Mouse (Mus musculus): ENCODE data around the gene 1700029P11Rik. TPM values are rescaled to one million over a fixed set of nuclear protein-coding genes. Genes with fewer than 3 reads are reported as not detected.

The 1700029P11Rik gene
- not detected for polyA plus RNA-seq (2017; shearing (Covaris generic))

DNA sequence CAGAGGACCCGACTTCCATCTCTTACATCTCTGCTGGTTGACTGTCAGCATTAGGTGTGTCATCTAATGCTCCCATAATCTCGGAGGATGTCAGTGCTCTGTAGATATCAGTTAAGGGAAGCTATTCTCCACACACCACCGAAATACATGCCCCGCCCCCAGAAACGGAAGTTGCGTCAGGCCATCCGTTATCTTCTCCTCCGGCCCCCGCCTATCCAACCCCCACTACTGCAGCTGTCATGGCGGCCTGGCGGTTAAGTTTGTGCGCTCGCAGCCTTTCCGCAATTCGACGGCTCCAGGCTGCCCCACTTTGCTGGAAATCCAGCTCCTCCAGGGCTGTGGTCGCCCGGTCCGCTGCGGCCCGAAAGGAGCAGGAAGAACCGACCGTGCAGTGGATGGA, at the start of gene 1700029P11Rik:
1700029P11Rik (plus strand) TSS at position 220 of the 400 bp plus-strand sequence.

DNA sequence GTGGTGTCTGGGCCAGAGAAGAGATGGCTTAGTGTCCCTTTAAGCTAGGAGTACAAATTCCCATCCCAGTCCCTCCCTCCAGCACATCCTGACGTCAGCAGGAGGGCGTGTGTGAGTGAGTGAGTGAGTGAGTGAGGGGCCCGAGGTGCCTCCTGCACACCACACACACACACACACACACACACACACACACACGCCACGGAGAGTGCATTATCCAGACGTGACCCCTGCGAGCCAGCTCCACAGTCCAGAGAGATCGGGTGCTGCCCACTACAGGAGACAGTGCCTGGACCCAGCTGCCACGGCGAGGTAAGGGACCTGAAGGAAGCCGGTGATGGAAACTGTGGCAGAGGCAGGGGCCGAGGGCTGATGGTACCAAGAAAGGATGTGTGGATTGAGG, 43.7 kb upstream of the 1700029P11Rik start, which contains the start of gene Csdc2:
Csdc2 (plus strand) TSS at position 81 of the 400 bp plus-strand sequence.

DNA sequence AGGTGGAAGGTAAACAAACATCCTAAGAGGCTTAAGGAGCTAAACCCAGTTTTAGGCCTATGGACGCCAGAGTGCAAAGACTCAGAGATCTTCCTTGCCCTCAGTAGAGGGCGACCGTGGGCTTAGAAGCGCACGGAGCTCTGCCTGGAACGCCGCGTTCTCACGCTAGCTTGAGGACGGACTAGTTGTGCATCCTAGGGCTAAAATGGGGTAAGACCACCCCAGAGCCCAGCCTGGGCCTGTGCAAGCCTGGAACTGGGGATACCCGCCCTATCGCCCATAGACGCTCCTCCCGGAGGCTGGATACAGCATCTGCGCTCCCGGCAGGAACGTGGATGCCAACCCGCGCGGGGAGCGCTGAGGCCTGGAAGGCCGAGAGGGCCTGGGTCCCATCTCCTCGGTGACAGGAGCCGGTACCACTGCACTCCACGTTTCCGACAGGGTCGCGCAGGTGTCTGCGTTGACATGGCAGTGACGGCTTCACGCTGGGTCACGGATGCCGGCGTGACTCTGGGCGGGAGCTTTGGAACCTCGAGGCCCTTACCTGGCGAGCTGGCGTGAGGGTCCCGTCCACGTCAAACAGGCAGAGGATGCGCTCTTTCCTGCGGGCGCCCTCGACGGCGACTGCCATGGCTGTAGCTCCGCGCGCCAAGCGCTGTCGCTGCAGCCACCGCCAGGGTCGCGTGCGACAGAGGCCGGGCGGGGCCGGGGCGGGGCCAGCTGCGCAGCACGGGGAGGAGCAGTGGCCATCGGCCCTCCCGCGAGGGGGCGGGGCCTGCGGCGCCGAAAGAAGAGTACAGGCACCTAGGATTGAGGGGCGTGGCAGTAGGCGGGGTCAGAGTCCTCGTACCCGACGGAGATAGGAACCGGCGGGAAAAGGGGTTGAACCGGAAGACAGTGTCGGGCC, 19.9 kb upstream of the 1700029P11Rik start, which contains the start of gene Pmm1:
Pmm1 (minus strand) TSS at position 760 of the 907 bp plus-strand sequence.

GRCm38 (mm10) chr15:81987646-81988045, 7.3 kb downstream of the 1700029P11Rik start, which contains the start of gene Xrcc6:
Xrcc6 (plus strand) TSS chr15:81987835.

Other genes starting within 250 kb of the 1700029P11Rik start
- gene Zc3h7b, start 235.5 kb upstream of the 1700029P11Rik start, polyA plus RNA-seq (2017; shearing (Covaris generic)), result 1 to 10 TPM; 4.9 to 8.6 TPM
- 10 to 100 TPM; 55.5 to 73.6 TPM for gene Rangap1, start 235.0 kb upstream of the 1700029P11Rik start, polyA plus RNA-seq (2017; shearing (Covaris generic))
- gene Tef, start 178.1 kb upstream of the 1700029P11Rik start, polyA plus RNA-seq (2017; shearing (Covaris generic)), result 10 to 100 TPM; 19.1 to 22.6 TPM
- gene Tob2, start 121.7 kb upstream of the 1700029P11Rik start, polyA plus RNA-seq (2017; shearing (Covaris generic)), result 10 to 100 TPM; 33.5 to 63.3 TPM
- gene Phf5a, start 108.6 kb upstream of the 1700029P11Rik start, polyA plus RNA-seq (2017; shearing (Covaris generic)), result 100 to 1,000 TPM; 102 to 126 TPM
- gene Aco2, start 108.2 kb upstream of the 1700029P11Rik start, polyA plus RNA-seq (2017; shearing (Covaris generic)), result 100 to 1,000 TPM in 1 of 2 experiments, 10 to 100 TPM in 1; 95.9 to 114 TPM
- gene Polr3h, start 54.3 kb upstream of the 1700029P11Rik start, polyA plus RNA-seq (2017; shearing (Covaris generic)), result 10 to 100 TPM; 43.2 to 56.7 TPM
- under 1 TPM in 1 of 2 experiments, not detected in 1; 0.36 TPM for gene Csdc2, start 43.8 kb upstream of the 1700029P11Rik start, polyA plus RNA-seq (2017; shearing (Covaris generic))
- 10 to 100 TPM in 1 of 2 experiments, 1 to 10 TPM in 1; 6.9 to 20.5 TPM for gene Pmm1, start 19.6 kb upstream of the 1700029P11Rik start, polyA plus RNA-seq (2017; shearing (Covaris generic))
- 10 to 100 TPM; 60.7 to 84.2 TPM for gene Xrcc6, start 7.3 kb downstream of the 1700029P11Rik start, polyA plus RNA-seq (2017; shearing (Covaris generic))
- 10 to 100 TPM; 31.3 to 45.5 TPM for gene Desi1, start 53.3 kb downstream of the 1700029P11Rik start, polyA plus RNA-seq (2017; shearing (Covaris generic))
- 100 to 1,000 TPM; 149 to 178 TPM for gene Snu13, start 67.1 kb downstream of the 1700029P11Rik start, polyA plus RNA-seq (2017; shearing (Covaris generic))
- not detected for gene 4930407I10Rik, start 78.6 kb downstream of the 1700029P11Rik start, polyA plus RNA-seq (2017; shearing (Covaris generic))
- under 1 TPM in 1 of 2 experiments, not detected in 1; 0.22 TPM for gene Mei1, start 89.5 kb downstream of the 1700029P11Rik start, polyA plus RNA-seq (2017; shearing (Covaris generic))
- 10 to 100 TPM; 25.7 to 27.7 TPM for gene Ccdc134, start 147.4 kb downstream of the 1700029P11Rik start, polyA plus RNA-seq (2017; shearing (Covaris generic))
- gene Srebf2, start 166.6 kb downstream of the 1700029P11Rik start, polyA plus RNA-seq (2017; shearing (Covaris generic)), result 100 to 1,000 TPM in 1 of 2 experiments, 10 to 100 TPM in 1; 59.7 to 125 TPM
- under 1 TPM; 0.20 to 0.25 TPM for gene Shisa8, start 232.3 kb downstream of the 1700029P11Rik start, polyA plus RNA-seq (2017; shearing (Covaris generic))
- gene Tnfrsf13c, start 243.8 kb downstream of the 1700029P11Rik start, polyA plus RNA-seq (2017; shearing (Covaris generic)), result 1 to 10 TPM; 4.7 to 6.4 TPM